Mouse (Mus musculus) myocyte (in vitro differentiated cells): ENCODE data around the gene Egflam. TPM values are rescaled to one million over a fixed set of nuclear protein-coding genes. Genes with fewer than 3 reads are reported as not detected.
A peak's percentile ranks its signal among the peaks of the same experiment; 100 is the strongest.

Experiments
- H3K27me3 ChIP-seq: one replicate; pipeline ENCODE4 v1.6.1; 2011; ENCODE audit not compliant: control insufficient read depth, insufficient read depth, insufficient read length
- H3K36me3 ChIP-seq: one replicate; pipeline ENCODE4 v1.6.1; 2011; ENCODE audit not compliant: control insufficient read depth, insufficient read depth
- H3K4me2 ChIP-seq: one replicate; pipeline ENCODE4 v1.6.1; 2011; ENCODE audit warnings: low read depth, control low read depth
- H3K4me3 ChIP-seq: one replicate; pipeline ENCODE4 v1.5.1; 2011; ENCODE audit warnings: mild to moderate bottlenecking, control low read depth, moderate library complexity
- H3K79me2 ChIP-seq: one replicate; pipeline ENCODE4 v1.6.1; 2011; ENCODE audit not compliant: control insufficient read depth, insufficient read depth
- H3ac ChIP-seq: one replicate; pipeline ENCODE4 v1.6.1; 2011; ENCODE audit not compliant: control insufficient read depth, insufficient read length
- CEBPB ChIP-seq: IDR thresholded peaks from 2 replicates; pipeline ENCODE4 v1.6.1; 2011; ENCODE audit warnings: mild to moderate bottlenecking, moderate library complexity; ENCODE audit not compliant: poor library complexity, insufficient read depth, severe bottlenecking
- E2F4 ChIP-seq: IDR thresholded peaks from one replicate; pipeline ENCODE4 v1.6.1; 2011; ENCODE audit warnings: mild to moderate bottlenecking, control low read depth, moderate library complexity; ENCODE audit not compliant: insufficient read depth
- MAX ChIP-seq: IDR thresholded peaks from one replicate; pipeline ENCODE4 v1.6.1; 2011; ENCODE audit warnings: low read depth, mild to moderate bottlenecking, control low read depth
- MYOD1 ChIP-seq, 3 experiments: IDR thresholded peaks; one replicate each; pipeline ENCODE4 v1.6.1; 2011; ENCODE audit warnings: control low read depth in 2 of 3, low read depth in 2 of 3, mild to moderate bottlenecking in 2 of 3, moderate library complexity in 1 of 3; ENCODE audit not compliant: insufficient read length in 2 of 3, control insufficient read depth in 1 of 3
- MYOG ChIP-seq, 3 experiments: IDR thresholded peaks; one replicate each; pipeline ENCODE4 v1.6.1; 2011; ENCODE audit warnings: control low read depth in 2 of 3, low read depth in 2 of 3, mild to moderate bottlenecking in 2 of 3; ENCODE audit not compliant: insufficient read length in 2 of 3, control insufficient read depth in 1 of 3, insufficient read depth in 1 of 3
- POLR2A ChIP-seq: IDR thresholded peaks from one replicate; pipeline ENCODE4 v1.6.1; 2011; ENCODE audit warnings: low read depth, mild to moderate bottlenecking, control low read depth, moderate library complexity; ENCODE audit not compliant: insufficient read length
- POLR2AphosphoS2 ChIP-seq: IDR thresholded peaks from one replicate; pipeline ENCODE4 v1.6.1; 2011; ENCODE audit warnings: low read depth, control low read depth; ENCODE audit not compliant: insufficient read length
- REST ChIP-seq: IDR thresholded peaks from one replicate; pipeline ENCODE4 v1.6.1; 2011; ENCODE audit warnings: mild to moderate bottlenecking, control low read depth, moderate library complexity; ENCODE audit not compliant: insufficient read depth, insufficient read length
- SRF ChIP-seq: IDR thresholded peaks from one replicate; pipeline ENCODE4 v1.6.1; 2011; ENCODE audit warnings: low read depth; ENCODE audit not compliant: control insufficient read depth, insufficient read length
- TCF12 ChIP-seq: IDR thresholded peaks from one replicate; pipeline ENCODE4 v1.6.1; 2011; ENCODE audit warnings: mild to moderate bottlenecking, control low read depth; ENCODE audit not compliant: poor library complexity, insufficient read depth, severe bottlenecking
- TCF3 ChIP-seq: IDR thresholded peaks from one replicate; pipeline ENCODE4 v1.6.1; 2011; ENCODE audit warnings: low read depth, control low read depth; ENCODE audit not compliant: insufficient read length
- USF1 ChIP-seq: IDR thresholded peaks from one replicate; pipeline ENCODE4 v1.6.1; 2011; ENCODE audit warnings: low read depth, mild to moderate bottlenecking, control low read depth, moderate library complexity
- polyA plus RNA-seq: library from polyadenylated mRNA; unstranded; fragments of >200 nt; fragmentation: generic; extraction: Trizol; gene quantifications from one replicate; pipeline ENCODE4 v1.2.1, GENCODE M21; 2012; ENCODE audit warnings: missing spikeins

Gene Egflam
- polyA plus RNA-seq, 1 experiment: 0.16 TPM

DNA sequence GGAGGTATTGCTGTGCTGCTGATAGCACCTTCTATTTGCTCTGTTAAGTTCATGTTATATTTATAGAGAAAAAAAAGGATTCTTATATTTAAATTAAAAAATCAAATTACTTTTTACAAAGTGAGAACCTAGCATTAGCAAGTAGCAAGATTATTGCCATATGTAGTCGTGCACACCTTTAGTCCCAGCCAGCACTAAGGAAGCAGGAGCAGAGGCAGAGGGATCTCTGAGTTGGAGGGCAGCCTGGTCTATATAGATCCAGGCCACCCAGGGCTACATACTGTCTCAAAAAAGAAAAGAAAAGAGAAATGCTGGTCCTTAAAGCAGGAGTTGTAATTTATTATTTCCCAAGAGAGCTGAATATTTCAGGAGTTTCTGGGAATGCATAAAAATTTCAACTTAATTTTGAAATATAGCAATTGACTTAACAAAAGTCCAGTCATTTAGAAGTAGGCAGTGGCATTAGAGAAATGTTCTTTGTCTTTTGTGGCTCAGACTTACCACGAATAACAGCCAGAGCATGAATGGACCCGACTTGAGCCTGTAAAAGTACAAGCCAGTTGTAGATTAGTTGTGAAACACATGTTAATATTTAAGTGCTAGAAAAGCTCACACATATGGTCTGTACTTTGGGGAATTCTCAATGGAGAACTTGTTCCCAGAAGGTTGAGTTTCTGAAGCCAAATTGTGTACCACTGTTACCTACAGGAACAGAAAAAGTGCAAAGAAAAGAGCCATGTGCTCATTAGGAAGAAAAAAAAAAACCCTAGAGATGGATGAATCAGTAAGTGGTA, 200.3 kb downstream of the Egflam start:
- no peaks in the 10 kb centered on the region for H3K79me2 ChIP-seq
- H3K4me2 ChIP-seq: no peak overlapping the region
- TF ChIP-seq TCF3: no peak
- TF ChIP-seq REST: no peak
- no peak for TF ChIP-seq SRF
- no peak for TF ChIP-seq POLR2AphosphoS2
- no peak for TF ChIP-seq CEBPB
- no peak for TF ChIP-seq MAX
- no peak for TF ChIP-seq TCF12
- TF ChIP-seq POLR2A: no peak
- no peak for TF ChIP-seq E2F4
- no peak for TF ChIP-seq USF1
- TF ChIP-seq MYOD1 (IDR thresholded peaks at IDR 0.05; ENCODE audit: control insufficient read depth in 1 of 3, insufficient read length in 2 of 3, low read depth in 2 of 3): no peak
- TF ChIP-seq MYOG (IDR thresholded peaks at IDR 0.05; ENCODE audit: control insufficient read depth in 1 of 3, insufficient read depth in 1 of 3, insufficient read length in 2 of 3, low read depth in 2 of 3): no peak
- no peaks in the 10 kb centered on the region for H3K27me3 ChIP-seq
- no peak overlapping the region for H3K4me3 ChIP-seq
- peaks cover 7% of the 10 kb centered on the region for H3K36me3 ChIP-seq
- no peak overlapping the region for H3ac ChIP-seq

- Histone ChIP-seq H3K36me3 (peaks cover 19% of the 10 kb centered on the region), H3K27me3 (no peaks in the 10 kb centered on the region), H3K4me2 (no peak overlapping the region), H3K4me3 (no peak overlapping the region), H3K79me2 (no peaks in the 10 kb centered on the region), H3ac (no peak overlapping the region)
- no peak for TF ChIP-seq POLR2AphosphoS2
- TF ChIP-seq MYOG (IDR thresholded peaks at IDR 0.05; ENCODE audit: control insufficient read depth in 1 of 3, insufficient read depth in 1 of 3, insufficient read length in 2 of 3, low read depth in 2 of 3): no peak
- TF ChIP-seq TCF3: no peak
Observed at GRCm38 (mm10) chr15:7194748-7195221, 203.4 kb downstream of the Egflam start.

DNA sequence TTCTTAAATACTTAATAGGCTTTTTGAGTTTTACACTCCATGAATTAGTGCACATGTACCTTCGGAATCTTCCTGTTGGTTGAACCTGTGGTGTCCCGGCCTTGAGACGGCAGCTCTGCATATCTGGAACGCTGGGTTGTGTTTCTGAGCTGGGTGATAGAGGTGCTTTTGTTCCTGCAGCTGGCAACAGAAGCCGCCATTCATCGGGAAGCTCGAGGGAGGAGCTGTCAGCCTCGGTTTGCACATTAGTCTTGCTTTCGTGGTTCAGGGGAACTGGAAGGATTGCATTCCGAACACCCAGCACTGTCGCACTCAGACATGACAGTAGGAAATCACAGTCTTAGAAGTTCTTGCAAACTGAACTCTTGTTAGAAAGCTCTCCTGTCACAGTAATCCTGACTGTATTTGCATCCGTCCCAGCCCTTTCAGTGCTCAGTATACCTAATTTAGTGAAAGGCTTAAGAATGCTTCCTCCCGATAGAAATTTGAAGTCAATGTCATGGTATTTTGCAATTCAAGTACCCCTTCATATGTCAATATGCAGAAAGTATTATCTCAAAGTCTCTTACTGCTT, 204.0 kb downstream of the Egflam start:
- Histone ChIP-seq H3K4me2 (no peak overlapping the region), H3K36me3 (peaks cover 23% of the 10 kb centered on the region), H3K79me2 (no peaks in the 10 kb centered on the region), H3ac (no peak overlapping the region), H3K27me3 (no peaks in the 10 kb centered on the region), H3K4me3 (no peak overlapping the region)
- TF ChIP-seq TCF3 (no peak), CEBPB (no peak), REST (no peak)

- TF ChIP-seq MYOD1 (IDR thresholded peaks at IDR 0.05; ENCODE audit: control insufficient read depth in 1 of 3, insufficient read length in 2 of 3, low read depth in 2 of 3): peak; percentile 23 to 63 (median 58)
- no peak for TF ChIP-seq USF1
- H3K79me2 ChIP-seq: no peaks in the 10 kb centered on the region
- H3K27me3 ChIP-seq: no peaks in the 10 kb centered on the region
- no peak overlapping the region for H3K4me2 ChIP-seq
- H3ac ChIP-seq: no peak overlapping the region
- no peak overlapping the region for H3K4me3 ChIP-seq
- H3K36me3 ChIP-seq: peaks cover 27% of the 10 kb centered on the region
Observed at GRCm38 (mm10) chr15:7192582-7192981, 205.6 kb downstream of the Egflam start.

GRCm38 (mm10) chr15:7191074-7191473, 207.1 kb downstream of the Egflam start:
- no peak for TF ChIP-seq TCF12
- no peak for TF ChIP-seq CEBPB
- TF ChIP-seq USF1: no peak
- no peak for TF ChIP-seq POLR2AphosphoS2
- TF ChIP-seq REST: no peak
- H3K4me2 ChIP-seq: no peak overlapping the region
- peaks cover 42% of the 10 kb centered on the region for H3K36me3 ChIP-seq
- H3K79me2 ChIP-seq: no peaks in the 10 kb centered on the region
- no peak overlapping the region for H3ac ChIP-seq
- H3K27me3 ChIP-seq: no peaks in the 10 kb centered on the region
- H3K4me3 ChIP-seq: no peak overlapping the region
